Mouse (Mus musculus): ENCODE measurements at regions not wholly inside any gene's neighbourhood (a gene's known extent, or its start where the extent isn't known, plus 50 kb on each side); places are given as distances from the start of the nearest gene placed in this dataset.

GRCm38 (mm10) chr13:28572448-28572847 lies 315.1 kb downstream of the Gm11361 start:
- no peak for DNase-seq (ENCODE audit: low read depth)

- no peak for DNase-seq (ENCODE audit: low read depth)
Measured at GRCm38 (mm10) chr13:28571716-28572115, 314.4 kb downstream of the Gm11361 start.

- DNase-seq (ENCODE audit: low read depth): no peak
Measured at GRCm38 (mm10) chr13:28563585-28563984, 306.3 kb downstream of the Gm11361 start.

DNA sequence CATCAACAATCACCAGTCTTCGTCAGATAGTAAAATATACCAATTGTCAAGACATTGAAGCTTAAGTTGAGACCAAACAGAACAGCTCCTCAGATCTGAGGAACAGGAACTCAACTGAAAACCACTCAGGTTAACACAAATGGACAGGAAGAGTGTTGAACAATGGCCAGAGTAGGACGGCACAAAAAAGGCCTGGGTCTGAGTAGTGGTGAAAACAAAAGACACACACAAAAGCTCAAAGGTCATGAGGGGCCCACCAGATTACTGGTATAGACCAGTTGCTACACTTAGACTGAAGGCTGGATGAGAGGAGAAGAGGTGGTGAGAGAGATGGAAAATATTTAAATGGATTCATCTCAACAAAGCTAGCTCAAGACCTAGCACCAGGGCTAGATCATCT lies 302.8 kb downstream of the Gm11361 start:
- DNase-seq (ENCODE audit: low read depth): no peak

- peak; percentile 18 for DNase-seq (ENCODE audit: low read depth)
Measured at GRCm38 (mm10) chr13:28557032-28557570, 299.8 kb downstream of the Gm11361 start.

GRCm38 (mm10) chr13:28556385-28556938 lies 299.1 kb downstream of the Gm11361 start:
- no peak for DNase-seq (ENCODE audit: low read depth)

DNA sequence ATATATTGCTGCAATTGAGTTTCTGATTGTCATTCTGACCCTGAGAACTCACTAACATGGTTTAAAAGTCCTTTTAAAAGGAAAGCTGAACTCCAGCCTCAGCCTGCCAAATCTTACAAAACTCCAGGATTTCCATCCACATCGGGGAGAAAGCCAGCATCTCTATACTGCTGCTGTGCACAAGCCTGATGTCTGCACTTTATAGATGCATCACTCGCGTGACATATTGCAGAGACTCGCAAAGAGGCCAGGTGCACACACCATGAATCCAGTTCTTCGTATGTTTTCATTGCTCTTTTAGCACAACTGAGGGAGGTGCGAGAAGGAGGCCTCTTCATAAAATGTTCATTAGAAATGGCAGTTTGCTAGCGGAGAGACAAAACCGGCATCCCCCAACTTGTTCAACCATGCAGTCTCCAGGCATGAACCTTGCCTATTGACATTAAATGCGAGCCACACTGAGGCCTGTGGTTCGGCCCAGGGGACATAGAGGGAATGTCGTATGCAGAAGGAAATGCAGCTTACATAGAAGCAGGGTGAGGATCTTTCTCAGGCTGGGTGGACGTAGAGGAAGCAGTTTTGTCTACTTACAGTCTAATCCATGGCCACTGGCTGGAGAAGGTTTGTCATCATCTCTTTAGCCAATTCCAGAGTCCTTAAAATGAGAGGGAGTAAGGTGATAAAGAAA lies 297.0 kb downstream of the Gm11361 start:
- DNase-seq (ENCODE audit: low read depth): no peak

GRCm38 (mm10) chr13:28552974-28553750 lies 295.8 kb downstream of the Gm11361 start:
- no peak for DNase-seq (ENCODE audit: low read depth)

- no peak for DNase-seq (ENCODE audit: low read depth)
Measured at GRCm38 (mm10) chr13:28551555-28551954, 294.2 kb downstream of the Gm11361 start.

- DNase-seq (ENCODE audit: low read depth): no peak
Measured at GRCm38 (mm10) chr13:28545797-28546196, 288.5 kb downstream of the Gm11361 start.

DNA sequence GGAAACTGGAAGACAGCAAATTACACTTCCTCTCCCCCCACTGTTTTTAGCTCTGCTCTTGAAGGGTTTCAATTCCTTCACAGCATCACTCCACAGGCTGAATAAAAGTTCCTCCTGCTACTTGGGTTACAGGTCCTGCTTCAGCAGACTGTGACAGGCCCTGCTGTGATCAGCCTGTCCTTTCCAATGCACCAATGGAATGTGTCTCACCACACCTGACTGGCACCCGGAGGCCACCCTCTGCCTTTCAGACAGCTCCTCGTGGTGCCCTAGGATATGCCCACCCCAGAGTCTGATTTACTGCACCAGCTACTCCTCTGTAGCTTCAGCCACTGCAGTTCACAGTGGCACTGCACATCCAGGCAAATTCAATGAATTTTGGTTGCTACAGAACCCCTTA lies 288.0 kb downstream of the Gm11361 start:
- no peak for DNase-seq (ENCODE audit: low read depth)

- DNase-seq (ENCODE audit: low read depth): no peak
Measured at GRCm38 (mm10) chr13:28544819-28545180, 287.5 kb downstream of the Gm11361 start.

- DNase-seq (ENCODE audit: low read depth): no peak
Measured at GRCm38 (mm10) chr13:28544003-28544818, 286.9 kb downstream of the Gm11361 start.

- no peak for DNase-seq (ENCODE audit: low read depth)
Measured at GRCm38 (mm10) chr13:28541607-28542006, 284.3 kb downstream of the Gm11361 start.

DNA sequence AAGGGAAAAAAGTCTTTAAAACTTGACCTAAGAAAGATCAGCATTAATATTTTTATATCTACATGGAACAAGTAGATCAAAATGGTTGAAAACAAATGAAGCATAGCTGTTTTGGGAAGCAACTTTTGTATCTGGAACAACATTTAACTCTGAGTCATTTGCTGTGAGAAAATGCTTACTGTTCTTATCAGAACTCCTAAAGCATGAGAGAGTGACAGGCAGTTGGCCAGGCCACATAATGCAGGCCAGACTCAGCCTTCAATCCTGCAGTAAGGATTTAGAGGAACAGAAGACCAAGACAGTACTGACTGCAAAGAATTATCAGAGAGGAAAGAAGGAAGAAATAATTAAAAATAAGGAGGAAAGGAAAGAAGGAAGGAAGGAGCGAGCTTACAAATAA lies 275.8 kb downstream of the Gm11361 start:
- no peak for DNase-seq (ENCODE audit: low read depth)

DNA sequence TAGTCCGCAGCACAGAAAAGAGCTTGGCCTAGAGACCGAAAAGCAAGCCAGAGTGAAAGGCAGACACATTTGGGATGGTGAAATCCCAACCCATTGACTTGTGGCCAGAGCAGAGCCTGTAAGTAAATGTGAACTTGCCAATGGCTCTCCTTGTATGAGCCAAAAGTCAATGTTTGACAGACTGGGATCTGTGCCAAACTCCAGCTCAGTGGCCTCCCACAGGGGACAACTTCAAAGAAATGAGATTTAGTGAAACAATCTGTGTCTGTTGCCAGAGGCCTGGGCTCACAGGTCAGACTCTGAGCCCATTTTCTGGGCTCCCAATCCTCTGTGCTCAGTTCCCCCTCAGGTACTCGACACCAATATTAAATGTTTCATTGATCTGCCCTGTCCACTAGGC lies 274.9 kb downstream of the Gm11361 start:
- no peak for DNase-seq (ENCODE audit: low read depth)

GRCm38 (mm10) chr13:28531534-28531999 lies 274.2 kb downstream of the Gm11361 start:
- DNase-seq (ENCODE audit: low read depth): no peak

DNA sequence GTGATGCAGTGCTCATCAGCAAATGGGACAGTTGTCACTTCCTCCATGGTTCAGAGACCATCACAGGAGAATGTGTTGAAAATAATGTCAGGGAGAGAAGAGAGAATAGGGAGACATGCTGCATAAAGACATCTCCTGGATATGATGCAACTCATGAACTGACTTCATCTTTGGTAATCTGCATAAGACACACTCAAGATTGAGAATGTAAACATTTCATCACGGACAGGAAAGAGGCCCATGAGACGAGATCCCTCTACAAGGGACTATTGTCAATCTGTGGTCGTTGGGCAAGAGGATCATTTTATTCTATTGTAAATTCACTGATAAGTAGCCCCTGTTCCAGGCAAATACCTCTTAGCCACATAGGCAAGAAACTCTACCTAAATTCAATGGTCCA lies 273.6 kb downstream of the Gm11361 start:
- no peak for DNase-seq (ENCODE audit: low read depth)

DNA sequence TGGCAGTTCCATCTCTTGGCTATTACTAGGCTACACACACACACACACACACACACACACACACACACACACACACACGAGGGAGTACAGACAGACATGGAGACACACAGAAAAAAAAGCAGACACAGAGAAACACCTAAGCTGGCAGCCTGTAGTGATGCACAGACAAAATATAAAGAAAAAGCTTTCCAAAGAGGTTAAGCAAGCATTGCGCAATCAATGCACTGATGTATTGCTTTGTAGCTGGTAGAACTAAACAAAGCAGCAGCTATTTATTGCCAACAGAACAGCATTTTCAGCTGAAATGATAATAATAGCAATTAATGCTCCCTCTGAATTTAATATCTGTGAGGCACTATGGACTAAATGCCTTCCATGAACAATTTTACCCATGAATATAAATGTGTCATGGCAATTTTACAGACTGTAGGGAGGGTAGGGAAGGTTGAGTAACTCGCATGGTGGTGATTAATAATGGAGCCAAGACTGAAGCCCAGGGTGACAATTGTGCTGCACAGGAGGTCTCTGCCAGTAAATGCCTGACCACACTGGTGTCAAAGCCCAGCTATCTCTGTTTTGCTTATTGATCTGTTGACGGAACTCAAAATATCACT lies 271.7 kb downstream of the Gm11361 start:
- DNase-seq (ENCODE audit: low read depth): no peak

DNA sequence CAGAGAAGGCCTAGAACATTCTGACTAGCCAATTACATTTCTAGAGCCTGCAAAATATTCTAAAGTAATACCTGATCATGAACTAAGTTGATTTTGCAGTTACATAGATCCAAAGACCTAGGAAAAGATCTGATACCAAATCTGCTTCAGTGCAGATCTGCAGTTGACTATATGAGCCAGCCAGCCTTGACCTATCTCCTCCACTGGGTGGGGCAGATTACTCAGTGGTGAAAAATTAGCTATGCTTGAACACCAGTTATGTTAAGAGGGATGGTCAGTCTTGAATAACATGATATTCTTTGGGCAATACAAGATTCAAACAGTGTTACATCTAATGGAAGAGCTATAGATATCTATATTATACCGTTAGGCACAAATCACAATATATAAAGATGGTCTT lies 269.0 kb downstream of the Gm11361 start:
- DNase-seq (ENCODE audit: low read depth): no peak

DNA sequence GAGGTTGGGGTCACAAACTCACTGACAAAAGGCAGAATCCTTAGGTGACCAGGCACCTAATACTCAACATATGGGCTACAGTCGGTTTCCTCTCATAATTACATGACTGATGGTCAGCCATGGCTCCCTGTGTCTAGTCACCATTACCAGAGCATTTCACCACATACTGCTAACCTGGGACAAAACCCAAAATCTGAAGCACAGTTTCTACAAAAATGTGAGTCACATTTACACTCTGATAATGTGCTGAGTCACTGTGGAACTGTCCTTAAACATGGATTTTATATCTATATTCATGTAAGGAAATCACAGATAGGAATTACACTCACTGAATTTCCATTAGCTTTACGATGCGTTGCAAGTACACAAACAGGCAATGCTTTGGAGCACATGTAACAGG lies 267.1 kb downstream of the Gm11361 start:
- no peak for DNase-seq (ENCODE audit: low read depth)

GRCm38 (mm10) chr13:28520127-28520482 lies 262.8 kb downstream of the Gm11361 start:
- DNase-seq (ENCODE audit: low read depth): no peak

Data from c-Kit-positive CD71-negative TER-119-negative erythroid progenitor cells, embryonic 14.5 days (primary cell).